Mouse (Mus musculus): Measurements from ENCODE around the gene Cnih4. TPM values are rescaled to one million over a fixed set of nuclear protein-coding genes. Genes with fewer than 3 reads are reported as not detected.

Cnih4 gene
- polyA plus RNA-seq, 2 experiments: 26.6 to 99.3 TPM

- no peak overlapping the region for H3K4me3 ChIP-seq (replicated peaks; ENCODE audit: low read length)
- no peak overlapping the region for H3K4me2 ChIP-seq (replicated peaks; ENCODE audit: low read depth, low read length, severe bottlenecking)
- no peak for TF ChIP-seq POLR2A (IDR thresholded peaks at IDR 0.05; ENCODE audit: borderline replicate concordance, extremely low read depth, insufficient read depth, insufficient read length)
- H3K27me3 ChIP-seq (ENCODE audit: control insufficient read depth, insufficient read depth, low read length): no peaks in the 10 kb centered on the region
- DNase-seq (ENCODE audit: low spot score): no peak
- ATAC-seq (ENCODE audit: low FRiP score, low read depth): no peak
- no peaks in the 10 kb centered on the region for H3K9me3 ChIP-seq (ENCODE audit: control insufficient read depth, low read length)
- H3K4me1 ChIP-seq (ENCODE audit: control insufficient read depth, insufficient read depth, low read length): no peaks in the 10 kb centered on the region
- H3K36me3 ChIP-seq (ENCODE audit: control insufficient read depth, insufficient read depth, low read length): peaks cover 58% of the 10 kb centered on the region
- 77% methylated on average over 3 of the region's 3 CpGs for WGBS
- H3K27ac ChIP-seq (replicated peaks; ENCODE audit: low read depth, low read length): no peak overlapping the region
- H3K9ac ChIP-seq (ENCODE audit: low read depth, low read length, severe bottlenecking): no peak overlapping the region
These were observed 23.9 kb downstream of the Cnih4 start for GRCm38 (mm10) chr1:181168377-181168776.

GRCm38 (mm10) chr1:181170210-181170609, 25.7 kb downstream of the Cnih4 start:
- Histone ChIP-seq H3K9ac (ENCODE audit: low read depth, low read length, severe bottlenecking) (no peak overlapping the region), H3K4me1 (ENCODE audit: control insufficient read depth, insufficient read depth, low read length) (no peaks in the 10 kb centered on the region), H3K4me3 (replicated peaks; ENCODE audit: low read length) (no peak overlapping the region), H3K9me3 (ENCODE audit: control insufficient read depth, low read length) (no peaks in the 10 kb centered on the region), H3K27me3 (ENCODE audit: control insufficient read depth, insufficient read depth, low read length) (no peaks in the 10 kb centered on the region), H3K4me2 (replicated peaks; ENCODE audit: low read depth, low read length, severe bottlenecking) (no peak overlapping the region), H3K36me3 (ENCODE audit: control insufficient read depth, insufficient read depth, low read length) (peaks cover 50% of the 10 kb centered on the region), H3K27ac (replicated peaks; ENCODE audit: low read depth, low read length) (no peak overlapping the region)
- TF ChIP-seq POLR2A (IDR thresholded peaks at IDR 0.05; ENCODE audit: borderline replicate concordance, extremely low read depth, insufficient read depth, insufficient read length): no peak
- ATAC-seq (ENCODE audit: low FRiP score, low read depth): no peak
- DNase-seq (ENCODE audit: low spot score): no peak
- 88% methylated on average over 8 of the region's 8 CpGs for WGBS

- no peak for ATAC-seq (ENCODE audit: low FRiP score, low read depth)
- no peak overlapping the region for H3K9ac ChIP-seq (ENCODE audit: low read depth, low read length, severe bottlenecking)
- 87% methylated on average over 4 of the region's 4 CpGs for WGBS
- H3K4me1 ChIP-seq (ENCODE audit: control insufficient read depth, insufficient read depth, low read length): no peaks in the 10 kb centered on the region
- no peak for DNase-seq (ENCODE audit: low spot score)
- H3K9me3 ChIP-seq (ENCODE audit: control insufficient read depth, low read length): no peaks in the 10 kb centered on the region
- peaks cover 89% of the 10 kb centered on the region for H3K36me3 ChIP-seq (ENCODE audit: control insufficient read depth, insufficient read depth, low read length)
- H3K27me3 ChIP-seq (ENCODE audit: control insufficient read depth, insufficient read depth, low read length): no peaks in the 10 kb centered on the region
- H3K4me2 ChIP-seq (replicated peaks; ENCODE audit: low read depth, low read length, severe bottlenecking): no peak overlapping the region
- no peak for TF ChIP-seq POLR2A (IDR thresholded peaks at IDR 0.05; ENCODE audit: borderline replicate concordance, extremely low read depth, insufficient read depth, insufficient read length)
- no peak overlapping the region for H3K4me3 ChIP-seq (replicated peaks; ENCODE audit: low read length)
- no peak overlapping the region for H3K27ac ChIP-seq (replicated peaks; ENCODE audit: low read depth, low read length)
These were observed 44.4 kb downstream of the Cnih4 start for GRCm38 (mm10) chr1:181188925-181189324.

- Histone ChIP-seq H3K36me3 (ENCODE audit: control insufficient read depth, insufficient read depth, low read length) (peaks cover 82% of the 10 kb centered on the region), H3K9ac (ENCODE audit: low read depth, low read length, severe bottlenecking) (no peak overlapping the region), H3K27ac (replicated peaks; ENCODE audit: low read depth, low read length) (no peak overlapping the region), H3K27me3 (ENCODE audit: control insufficient read depth, insufficient read depth, low read length) (no peaks in the 10 kb centered on the region), H3K9me3 (ENCODE audit: control insufficient read depth, low read length) (no peaks in the 10 kb centered on the region), H3K4me3 (replicated peaks; ENCODE audit: low read length) (no peak overlapping the region), H3K4me1 (ENCODE audit: control insufficient read depth, insufficient read depth, low read length) (no peaks in the 10 kb centered on the region), H3K4me2 (replicated peaks; ENCODE audit: low read depth, low read length, severe bottlenecking) (no peak overlapping the region)
- no peak for DNase-seq (ENCODE audit: low spot score)
- WGBS: 95% methylated on average over 4 of the region's 4 CpGs
- ATAC-seq (ENCODE audit: low FRiP score, low read depth): no peak
- TF ChIP-seq POLR2A (IDR thresholded peaks at IDR 0.05; ENCODE audit: borderline replicate concordance, extremely low read depth, insufficient read depth, insufficient read length): no peak
These were observed 55.0 kb downstream of the Cnih4 start for GRCm38 (mm10) chr1:181199446-181199845.

- DNase-seq (ENCODE audit: low spot score): no peak
- TF ChIP-seq POLR2A (IDR thresholded peaks at IDR 0.05; ENCODE audit: borderline replicate concordance, extremely low read depth, insufficient read depth, insufficient read length): no peak
- Histone ChIP-seq H3K4me3 (replicated peaks; ENCODE audit: low read length) (peak overlapping the region; percentile 96), H3K9me3 (ENCODE audit: control insufficient read depth, low read length) (no peaks in the 10 kb centered on the region), H3K27me3 (ENCODE audit: control insufficient read depth, insufficient read depth, low read length) (no peaks in the 10 kb centered on the region), H3K9ac (ENCODE audit: low read depth, low read length, severe bottlenecking) (peak overlapping the region; percentile 97), H3K36me3 (ENCODE audit: control insufficient read depth, insufficient read depth, low read length) (peaks cover 18% of the 10 kb centered on the region), H3K4me1 (ENCODE audit: control insufficient read depth, insufficient read depth, low read length) (peaks cover 14% of the 10 kb centered on the region), H3K4me2 (replicated peaks; ENCODE audit: low read depth, low read length, severe bottlenecking) (peak overlapping the region; percentile 91), H3K27ac (replicated peaks; ENCODE audit: low read depth, low read length) (no peak overlapping the region)
- no peak for ATAC-seq (ENCODE audit: low FRiP score, low read depth)
- 10% methylated on average over 4 of the region's 4 CpGs for WGBS
These were observed 65.7 kb downstream of the Cnih4 start for GRCm38 (mm10) chr1:181210147-181210546.
